Mouse (Mus musculus) neural tube, embryonic 15.5 days (tissue): ENCODE measurements around the gene Tpgs1. TPM values are rescaled to one million over a fixed set of nuclear protein-coding genes. Genes with fewer than 3 reads are reported as not detected.

ENCODE experiments used
- ATAC-seq: fragments of 200-750 bp; cut with Nextera tagmentation; 2 replicates; pipeline ENCODE4 v1.8.0; 2017; ENCODE audit warnings: mild to moderate bottlenecking, moderate TSS enrichment, moderate library complexity; ENCODE audit not compliant: low FRiP score
- H3K27ac ChIP-seq: fragments of 300-500 bp; sonication (generic); replicated peaks from 2 replicates; pipeline ENCODE4 v1.5.1; 2015; ENCODE audit warnings: mild to moderate bottlenecking, inconsistent platforms
- H3K27me3 ChIP-seq: fragments of 300-500 bp; sonication (generic); replicated peaks from 2 replicates; pipeline ENCODE4 v1.6.1; 2015; ENCODE audit warnings: inconsistent platforms
- H3K36me3 ChIP-seq: fragments of 300-500 bp; sonication (generic); 2 replicates; pipeline ENCODE4 v1.6.1; 2015; ENCODE audit warnings: inconsistent platforms
- H3K4me1 ChIP-seq: fragments of 300-500 bp; sonication (generic); 2 replicates; pipeline ENCODE4 v1.6.1; 2015; ENCODE audit warnings: inconsistent platforms
- H3K4me2 ChIP-seq: fragments of 300-500 bp; sonication (generic); 2 replicates; pipeline ENCODE4 v1.6.1; 2015; ENCODE audit warnings: inconsistent platforms, mild to moderate bottlenecking, moderate library complexity
- H3K4me3 ChIP-seq: fragments of 300-500 bp; sonication (generic); replicated peaks from 2 replicates; pipeline ENCODE4 v1.5.1; 2015; ENCODE audit warnings: mild to moderate bottlenecking, inconsistent platforms
- H3K9ac ChIP-seq: fragments of 300-500 bp; sonication (generic); replicated peaks from 2 replicates; pipeline ENCODE4 v1.6.1; 2015; ENCODE audit warnings: mild to moderate bottlenecking, inconsistent platforms
- H3K9me3 ChIP-seq: fragments of 300-500 bp; sonication (generic); replicated peaks from 2 replicates; pipeline ENCODE4 v1.6.1; 2016; ENCODE audit warnings: inconsistent platforms
- WGBS: fragments of 180-500 bp; shearing (Covaris S2); methylation state at CpG from one replicate; pipeline ENCODE4 v1.1.7; 2015; ENCODE audit warnings: mixed read lengths; 5-methylcytosine and 5-hydroxymethylcytosine counted together
- polyA plus RNA-seq: library from polyadenylated mRNA; unstranded; fragments of >200 nt; fragmentation: Nextera tagmentation; extraction: Ambion mirVana; gene quantifications from 2 replicates; pipeline ENCODE4 v1.2.1, GENCODE M21; 2015

Tpgs1 gene
- polyA plus RNA-seq, 1 experiment from 2014 or later = 115 TPM

DNA sequence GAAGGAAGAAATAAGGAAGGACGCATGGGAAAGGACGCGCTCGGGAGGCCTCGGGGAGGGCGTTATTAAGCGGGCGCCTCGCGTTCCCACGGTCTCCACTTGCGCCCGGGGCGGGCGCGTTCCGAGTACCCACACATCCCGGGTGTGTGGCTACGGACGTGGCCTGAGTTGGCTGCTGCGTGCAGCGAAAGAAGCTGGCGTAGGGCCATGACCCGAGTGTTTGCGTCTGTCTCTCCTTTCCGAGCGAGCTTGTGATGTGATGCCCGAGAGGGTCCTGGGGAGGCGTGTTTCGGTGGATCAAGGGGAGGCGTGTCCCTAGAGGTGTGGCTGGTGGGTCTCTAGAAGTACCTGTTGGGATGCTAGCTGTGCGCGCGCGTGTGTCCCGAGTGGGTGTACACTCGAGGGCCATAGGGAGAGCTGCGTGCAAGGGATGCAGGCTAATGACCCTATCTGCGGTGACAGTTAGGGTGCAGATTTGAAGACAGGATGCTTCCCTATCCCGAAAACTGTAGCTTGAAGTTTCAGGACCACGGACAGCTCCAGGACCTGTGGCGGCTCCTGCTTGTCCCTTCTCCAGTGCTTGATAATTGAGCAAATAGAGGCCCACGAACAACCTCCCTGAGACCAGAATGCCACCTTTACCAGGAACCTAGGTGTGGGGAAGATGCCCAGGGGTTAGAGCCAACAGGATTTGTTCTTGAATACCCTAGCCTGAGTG lies 48.6 kb downstream of the Tpgs1 start:
- Histone ChIP-seq H3K4me2 (peak overlapping the region; percentile 87), H3K9me3 (no peaks in the 10 kb centered on the region), H3K4me3 (peak overlapping the region; percentile 78), H3K36me3 (0 out of 2 replicates have a peak, but pooled peaks cover 3% of the 10 kb centered on the region), H3K27ac (0 out of 2 replicates have a peak overlapping the region, but pooled peaks have one; percentile 78), H3K9ac (peak overlapping the region; percentile 75), H3K4me1 (peaks cover 31% of the 10 kb centered on the region), H3K27me3 (peaks cover 51% of the 10 kb centered on the region)
- WGBS = 2% methylated on average over 43 of the region's 43 CpGs
- ATAC-seq = 0 out of 2 replicates have a peak, but pooled peaks have one; percentile 6

DNA sequence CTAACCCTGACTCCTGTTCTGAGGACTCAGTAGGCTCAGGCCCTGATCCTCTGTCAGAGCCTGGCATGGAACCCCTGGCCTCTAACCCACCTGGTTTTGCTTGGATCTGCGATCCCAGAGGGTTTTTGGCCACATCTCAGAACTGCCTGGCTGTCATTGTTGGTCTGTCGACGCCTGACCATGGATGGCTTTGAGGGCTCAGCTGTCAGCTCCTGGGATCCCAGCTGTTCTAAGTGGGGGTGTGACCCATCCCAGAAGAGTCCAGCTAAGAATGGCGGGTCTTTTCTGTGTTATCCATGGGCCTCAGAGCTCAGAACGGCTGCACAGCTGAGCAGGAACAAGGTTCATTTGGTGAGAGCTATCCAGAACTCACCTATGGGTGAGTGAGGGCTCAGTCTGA lies 51.9 kb downstream of the Tpgs1 start:
- peaks cover 37% of the 10 kb centered on the region for H3K27me3 ChIP-seq
- H3K9ac ChIP-seq = no peak overlapping the region
- H3K27ac ChIP-seq = no peak overlapping the region
- H3K4me3 ChIP-seq = no peak overlapping the region
- no peak for ATAC-seq
- H3K36me3 ChIP-seq = peaks cover 2% of the 10 kb centered on the region
- WGBS = 68% methylated on average over 5 of the region's 5 CpGs
- no peaks in the 10 kb centered on the region for H3K9me3 ChIP-seq
- no peak overlapping the region for H3K4me2 ChIP-seq
- H3K4me1 ChIP-seq = peaks cover 27% of the 10 kb centered on the region

DNA sequence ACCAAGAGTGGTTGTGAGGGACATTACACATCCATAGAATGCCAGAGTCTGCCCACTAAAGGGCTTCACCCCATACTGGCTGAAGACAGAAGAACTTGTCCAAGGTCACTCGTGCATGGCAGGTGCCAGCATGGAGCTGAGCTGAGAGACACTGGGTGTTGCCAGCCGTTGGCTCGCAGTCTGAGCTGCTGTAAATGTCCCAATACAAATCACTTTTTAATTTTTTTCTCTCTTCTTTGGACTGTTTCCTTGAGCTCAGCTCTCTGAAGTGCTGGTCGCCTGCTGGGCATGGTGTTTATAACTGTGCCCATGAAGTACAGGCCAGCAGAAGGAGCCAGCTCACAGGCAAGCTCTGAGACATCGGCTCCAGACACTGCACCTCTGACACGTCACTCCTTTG lies 53.9 kb downstream of the Tpgs1 start:
- Histone ChIP-seq H3K27ac (no peak overlapping the region), H3K4me3 (no peak overlapping the region), H3K9ac (no peak overlapping the region), H3K36me3 (peaks cover 10% of the 10 kb centered on the region), H3K27me3 (peaks cover 22% of the 10 kb centered on the region), H3K4me2 (no peak overlapping the region), H3K9me3 (no peaks in the 10 kb centered on the region), H3K4me1 (peaks cover 9% of the 10 kb centered on the region)
- ATAC-seq = no peak
- WGBS = 58% methylated on average over 6 of the region's 6 CpGs

DNA sequence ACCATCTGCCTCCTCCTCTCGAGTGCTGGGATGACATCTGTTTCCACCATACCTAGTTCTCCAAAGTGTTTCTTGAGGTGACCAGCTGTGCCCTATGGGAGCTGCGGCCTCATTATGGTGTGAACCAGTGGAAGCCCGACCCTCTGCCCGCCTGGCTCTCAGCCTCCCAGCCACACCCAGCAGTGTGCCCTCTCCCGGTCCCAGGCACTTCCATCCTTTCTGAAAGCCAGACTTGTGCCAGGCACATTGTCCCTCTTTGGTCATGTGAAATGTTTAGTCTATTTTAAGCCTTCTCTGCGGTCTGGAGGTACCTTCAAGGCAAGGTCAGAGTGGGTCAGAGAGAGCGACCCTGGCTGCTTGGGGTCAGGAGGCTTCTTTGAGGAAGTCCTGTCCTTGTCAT lies 54.5 kb downstream of the Tpgs1 start:
- no peak for ATAC-seq
- H3K4me1 ChIP-seq = peaks cover 3% of the 10 kb centered on the region; the same call in 1 of the 2 replicates
- H3K9ac ChIP-seq = no peak overlapping the region
- H3K4me3 ChIP-seq = no peak overlapping the region
- H3K36me3 ChIP-seq = peaks cover 10% of the 10 kb centered on the region
- WGBS = 87% methylated on average over 7 of the region's 7 CpGs
- no peak overlapping the region for H3K4me2 ChIP-seq
- H3K27me3 ChIP-seq = peaks cover 16% of the 10 kb centered on the region
- H3K27ac ChIP-seq = no peak overlapping the region
- no peaks in the 10 kb centered on the region for H3K9me3 ChIP-seq

Other genes with a start within 250 kb of the Tpgs1 start
- gene Vmn2r83, start 200.6 kb upstream of the Tpgs1 start, polyA plus RNA-seq = 0.08 TPM in 1 of 2 replicates, not detected in the other
- gene Plpp2, start 135.6 kb upstream of the Tpgs1 start, polyA plus RNA-seq = 23.7 and 26.2 TPM in 2 replicates
- gene Mier2, start 114.2 kb upstream of the Tpgs1 start, polyA plus RNA-seq = 61.7 and 68.6 TPM in 2 replicates
- gene Theg, start 82.0 kb upstream of the Tpgs1 start, polyA plus RNA-seq = 0.37 TPM in 1 of 2 replicates, not detected in the other
- 0.40 and 0.55 TPM in 2 replicates for gene C2cd4c, start 55.3 kb upstream of the Tpgs1 start, polyA plus RNA-seq
- 24.7 and 28.9 TPM in 2 replicates for gene Shc2, start 31.5 kb upstream of the Tpgs1 start, polyA plus RNA-seq
- 0.14 and 0.17 TPM in 2 replicates for gene Odf3l2, start 23.6 kb upstream of the Tpgs1 start, polyA plus RNA-seq
- gene Madcam1, start 4.8 kb upstream of the Tpgs1 start, polyA plus RNA-seq = 1.0 and 4.1 TPM in 2 replicates
- gene Cdc34, start 12.8 kb downstream of the Tpgs1 start, polyA plus RNA-seq = 83.0 and 83.4 TPM in 2 replicates
- gene Gzmm, start 19.7 kb downstream of the Tpgs1 start, polyA plus RNA-seq = 1.1 TPM in 2 replicates
- gene Bsg, start 35.1 kb downstream of the Tpgs1 start, polyA plus RNA-seq = 958 and 1,001 TPM in 2 replicates
- gene Hcn2, start 47.3 kb downstream of the Tpgs1 start, polyA plus RNA-seq = 2.0 and 3.0 TPM in 2 replicates
- 43.4 TPM in 2 replicates for gene Polrmt, start 77.2 kb downstream of the Tpgs1 start, polyA plus RNA-seq
- gene Fgf22, start 85.7 kb downstream of the Tpgs1 start, polyA plus RNA-seq = 2.7 and 3.4 TPM in 2 replicates
- 108 and 110 TPM in 2 replicates for gene Rnf126, start 97.6 kb downstream of the Tpgs1 start, polyA plus RNA-seq
- gene Fstl3, start 107.9 kb downstream of the Tpgs1 start, polyA plus RNA-seq = 2.6 and 4.5 TPM in 2 replicates
- gene Prss57, start 121.6 kb downstream of the Tpgs1 start, polyA plus RNA-seq = 0.14 and 10.2 TPM in 2 replicates
- gene Palm, start 124.2 kb downstream of the Tpgs1 start, polyA plus RNA-seq = 227 and 256 TPM in 2 replicates
- 0.33 and 11.5 TPM in 2 replicates for gene Misp, start 151.6 kb downstream of the Tpgs1 start, polyA plus RNA-seq
- gene Ptbp1, start 185.1 kb downstream of the Tpgs1 start, polyA plus RNA-seq = 55.8 and 121 TPM in 2 replicates
- gene Prtn3, start 205.1 kb downstream of the Tpgs1 start, polyA plus RNA-seq = 9.0 and 9.5 TPM in 2 replicates
- 316 and 385 TPM in 2 replicates for gene Plppr3, start 205.3 kb downstream of the Tpgs1 start, polyA plus RNA-seq
- 0.31 and 0.50 TPM in 2 replicates for gene Elane, start 216.9 kb downstream of the Tpgs1 start, polyA plus RNA-seq
- not detected in 2 replicates for gene Cfd, start 221.5 kb downstream of the Tpgs1 start, polyA plus RNA-seq
- 44.9 and 46.7 TPM in 2 replicates for gene Med16, start 239.6 kb downstream of the Tpgs1 start, polyA plus RNA-seq
- 22.7 and 23.6 TPM in 2 replicates for gene Gm26602, start 241.5 kb downstream of the Tpgs1 start, polyA plus RNA-seq
- gene Kiss1r, start 247.6 kb downstream of the Tpgs1 start, polyA plus RNA-seq = 1.8 and 2.8 TPM in 2 replicates